Mouse (Mus musculus) olfactory bulb, adult 2 months (tissue): Measurements from ENCODE around the gene Hacd2. TPM values are rescaled to one million over a fixed set of nuclear protein-coding genes. Genes with fewer than 3 reads are reported as not detected.

Experiments used
- H3K27ac ChIP-seq: fragments of 200-500 bp; 2 replicates; pipeline ENCODE4 v1.5.1; 2012; ENCODE audit warnings: low read depth, low read length; ENCODE audit not compliant: insufficient read depth
- H3K4me1 ChIP-seq: fragments of 200-500 bp; 2 replicates; pipeline ENCODE4 v1.6.1; 2012; ENCODE audit warnings: low read length; ENCODE audit not compliant: control insufficient read depth, insufficient read depth
- H3K4me3 ChIP-seq: fragments of 200-500 bp; 2 replicates; pipeline ENCODE4 v1.5.1; 2012; ENCODE audit warnings: mild to moderate bottlenecking, low read depth, low read length, moderate library complexity; ENCODE audit not compliant: insufficient read depth
- CTCF ChIP-seq: fragments of 200-500 bp; IDR thresholded peaks from 2 replicates; pipeline ENCODE4 v1.5.1; 2012; ENCODE audit warnings: low read depth, mild to moderate bottlenecking, low read length, moderate library complexity; ENCODE audit not compliant: insufficient read depth
- POLR2A ChIP-seq: fragments of 200-500 bp; IDR thresholded peaks from 2 replicates; pipeline ENCODE4 v1.6.1; 2012; ENCODE audit warnings: mild to moderate bottlenecking, low read depth, low read length, moderate library complexity; ENCODE audit not compliant: insufficient read depth
- WGBS: fragments of 180-500 bp; shearing (Covaris S2); methylation state at CpG from one replicate; pipeline ENCODE4 v1.1.7; 2018; 5-methylcytosine and 5-hydroxymethylcytosine counted together
- polyA plus RNA-seq: library from polyadenylated mRNA; stranded (reverse); fragments of >200 nt; gene quantifications from 2 replicates; pipeline ENCODE4 v1.2.4, GENCODE M21; 2012; ENCODE audit warnings: low replicate concordance; ENCODE audit not compliant: missing spikeins, insufficient read depth, insufficient read length

Gene Hacd2
- polyA plus RNA-seq, 1 experiment = not detected

- no peak overlapping the region for H3K4me3 ChIP-seq
- 20% methylated on average over 10 of the region's 10 CpGs for WGBS
- no peak overlapping the region for H3K27ac ChIP-seq
- no peak for TF ChIP-seq POLR2A
- peak; percentile 84 for TF ChIP-seq CTCF
- H3K4me1 ChIP-seq = peaks cover 14% of the 10 kb centered on the region
Measured at GRCm38 (mm10) chr16:35110410-35111142, 88.3 kb downstream of the Hacd2 start.

- no peak overlapping the region for H3K27ac ChIP-seq
- TF ChIP-seq POLR2A (no peak), CTCF (peak; percentile 26; the same call in 1 of the 2 replicates)
- WGBS = 48% methylated on average over 8 of the region's 8 CpGs
- no peak overlapping the region for H3K4me3 ChIP-seq
- peaks cover 14% of the 10 kb centered on the region for H3K4me1 ChIP-seq
Measured at GRCm38 (mm10) chr16:35111143-35111620, 89.0 kb downstream of the Hacd2 start.

- H3K4me3 ChIP-seq = no peak overlapping the region
- TF ChIP-seq CTCF (no peak), POLR2A (no peak)
- 92% methylated on average over 5 of the region's 5 CpGs for WGBS
Measured at GRCm38 (mm10) chr16:35113496-35113895, 91.3 kb downstream of the Hacd2 start.

DNA sequence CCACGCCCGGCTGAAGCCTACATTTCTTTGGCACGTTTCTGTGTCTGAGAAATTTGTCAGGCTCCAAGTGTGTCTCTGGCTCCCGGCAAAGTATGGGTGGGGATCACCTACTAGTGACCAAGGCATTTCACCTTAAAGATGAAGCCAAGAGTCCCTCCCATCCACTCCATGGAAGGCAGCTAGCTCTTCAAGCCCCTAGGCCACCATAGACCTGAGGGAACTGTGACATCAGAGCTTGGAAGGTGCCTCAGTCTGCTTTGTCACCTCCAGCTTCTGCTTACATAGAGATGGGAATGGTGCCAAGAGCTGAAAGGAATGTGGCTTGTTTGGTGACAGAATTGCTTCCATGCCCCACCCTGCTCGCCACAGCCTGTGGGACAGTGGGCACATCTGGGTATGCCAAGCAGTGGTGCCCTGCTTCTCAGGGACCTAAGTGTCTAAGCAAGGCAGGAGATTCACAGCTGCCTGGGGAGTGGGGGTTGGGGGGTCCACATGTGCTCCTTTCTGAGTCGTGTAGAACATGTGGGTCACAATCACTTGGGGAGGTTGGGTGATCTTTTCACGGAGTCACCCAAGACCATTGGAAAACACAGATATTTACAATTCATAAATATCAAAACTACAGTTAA, 94.2 kb downstream of the Hacd2 start:
- Histone ChIP-seq H3K4me3 (no peak overlapping the region), H3K4me1 (peaks cover 16% of the 10 kb centered on the region), H3K27ac (no peak overlapping the region)
- TF ChIP-seq POLR2A (no peak), CTCF (no peak)
- WGBS = 90% methylated on average over 7 of the region's 7 CpGs

More at GRCm38 (mm10) chr16:35113496-35113895, 91.3 kb downstream of the Hacd2 start:
- Histone ChIP-seq H3K27ac (no peak overlapping the region), H3K4me1 (peaks cover 25% of the 10 kb centered on the region)

DNA sequence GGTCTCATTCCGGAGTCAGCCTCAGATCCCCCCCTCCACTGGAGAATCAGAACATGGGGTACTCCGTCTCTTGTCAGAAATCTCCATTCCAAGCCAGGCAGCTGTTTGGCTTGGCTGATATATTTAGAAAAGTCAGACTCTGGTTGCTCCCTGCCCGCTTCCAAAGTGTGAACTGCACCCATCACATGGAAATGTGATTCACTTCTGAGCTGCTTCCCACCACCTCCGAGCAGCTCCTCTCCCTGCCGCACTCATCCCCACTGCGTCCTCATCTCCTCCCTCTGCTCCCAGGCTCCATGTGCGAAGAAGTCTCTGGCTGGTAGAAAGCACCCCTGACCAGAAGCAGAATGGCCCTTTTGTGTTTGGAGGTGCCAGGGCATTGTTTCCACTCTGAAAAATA, 95.2 kb downstream of the Hacd2 start:
- Histone ChIP-seq H3K4me1 (peaks cover 11% of the 10 kb centered on the region), H3K27ac (no peak overlapping the region), H3K4me3 (no peak overlapping the region)
- 45% methylated on average over 7 of the region's 7 CpGs for WGBS
- TF ChIP-seq CTCF (no peak), POLR2A (no peak)

- Histone ChIP-seq H3K4me3 (no peak overlapping the region), H3K27ac (no peak overlapping the region), H3K4me1 (peaks cover 11% of the 10 kb centered on the region)
- TF ChIP-seq POLR2A (no peak), CTCF (no peak)
- WGBS = 82% methylated on average over 4 of the region's 4 CpGs
Measured at GRCm38 (mm10) chr16:35120603-35121002, 98.4 kb downstream of the Hacd2 start.

- Histone ChIP-seq H3K4me1 (no peaks in the 10 kb centered on the region), H3K27ac (no peak overlapping the region), H3K4me3 (no peak overlapping the region)
- WGBS = 92% methylated on average over 5 of the region's 5 CpGs
- TF ChIP-seq CTCF = no peak
- no peak for TF ChIP-seq POLR2A
Measured at GRCm38 (mm10) chr16:35127270-35127669, 105.0 kb downstream of the Hacd2 start.

DNA sequence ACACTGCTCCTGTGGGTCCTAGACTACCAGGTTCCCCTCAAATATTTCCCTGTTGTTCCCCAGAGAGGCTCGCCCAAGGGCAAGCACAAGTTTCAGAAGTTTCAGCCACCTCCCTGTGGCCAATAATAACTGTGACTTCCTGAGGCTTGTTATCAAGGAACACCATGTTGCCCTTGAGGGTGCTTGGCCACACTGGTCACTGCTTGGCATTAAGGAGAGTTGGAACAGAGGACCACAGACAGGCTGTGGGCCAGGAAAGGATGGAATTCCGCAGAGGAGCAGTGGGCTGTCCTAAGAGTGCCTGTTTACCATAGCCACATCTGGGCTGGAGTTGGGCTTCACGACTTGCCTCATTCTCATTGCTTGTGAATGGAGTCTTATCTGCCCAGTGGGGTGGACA, 107.9 kb downstream of the Hacd2 start:
- H3K27ac ChIP-seq = no peak overlapping the region
- no peak overlapping the region for H3K4me3 ChIP-seq
- no peak for TF ChIP-seq CTCF
- TF ChIP-seq POLR2A = no peak
- WGBS = 79% methylated on average over 3 of the region's 3 CpGs
- no peaks in the 10 kb centered on the region for H3K4me1 ChIP-seq

DNA sequence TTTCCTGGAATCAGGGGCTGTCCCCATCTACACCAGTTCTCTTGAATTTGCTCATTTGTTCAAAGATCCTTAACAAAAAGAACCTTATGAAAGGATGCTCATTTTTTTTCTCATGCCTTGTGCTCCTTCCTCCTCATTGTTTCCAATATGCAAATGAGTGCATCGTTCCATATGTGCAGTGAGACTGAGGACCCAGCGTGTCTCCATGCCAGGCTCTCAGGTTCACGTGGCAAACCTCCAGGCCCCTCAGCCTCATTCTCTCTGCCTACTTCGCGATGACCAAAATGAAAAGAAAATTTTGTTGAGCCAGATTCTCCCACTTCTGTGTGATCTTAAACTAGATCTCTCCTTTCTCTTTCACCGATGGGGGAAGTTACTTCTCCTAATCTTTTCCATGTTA, 117.2 kb downstream of the Hacd2 start:
- TF ChIP-seq POLR2A = no peak
- TF ChIP-seq CTCF = no peak
- Histone ChIP-seq H3K4me3 (no peak overlapping the region), H3K4me1 (peaks cover 8% of the 10 kb centered on the region), H3K27ac (no peak overlapping the region)
- 55% methylated on average over 6 of the region's 6 CpGs for WGBS

- H3K4me3 ChIP-seq = no peak overlapping the region
- WGBS = 32% methylated on average over 11 of the region's 11 CpGs
- TF ChIP-seq POLR2A (no peak), CTCF (no peak)
- peaks cover 8% of the 10 kb centered on the region for H3K4me1 ChIP-seq
- no peak overlapping the region for H3K27ac ChIP-seq
Measured at GRCm38 (mm10) chr16:35139873-35140619, 117.8 kb downstream of the Hacd2 start.
